Mouse (Mus musculus): ENCODE data around the gene Fbxo28.

DNA sequence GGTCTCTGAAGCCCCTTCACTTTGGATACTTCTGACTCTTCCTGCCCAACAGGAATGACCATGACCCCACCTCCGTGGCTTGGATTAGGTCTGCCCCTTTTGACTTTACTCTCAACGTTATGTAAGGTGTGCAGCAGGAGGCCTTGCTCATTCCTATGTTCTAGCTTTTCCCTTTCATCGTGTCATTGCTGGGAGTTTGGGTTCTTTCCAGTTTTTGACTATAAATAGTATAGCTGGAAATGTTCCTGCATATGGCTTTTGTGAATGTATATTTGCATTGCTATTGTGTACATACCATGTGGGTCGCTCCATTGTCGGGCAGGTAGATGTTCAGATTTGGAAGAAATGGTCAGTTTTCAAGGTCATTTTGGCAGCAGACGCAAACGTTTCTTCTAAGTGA is 37.4 kb upstream of the Fbxo28 start:
- TF ChIP-seq CTCF (IDR thresholded peaks at IDR 0.05; ENCODE audit: low read depth) = no peak
- no peak for TF ChIP-seq EP300 (IDR thresholded peaks at IDR 0.05; ENCODE audit: low read depth)

Data from liver, postnatal 0 days (tissue).